Mouse (Mus musculus) liver, embryonic 16.5 days (tissue): ENCODE measurements around the gene Zc3h12c. TPM values are rescaled to one million over a fixed set of nuclear protein-coding genes. Genes with fewer than 3 reads are reported as not detected.
A peak's percentile ranks its signal among the peaks of the same experiment; 100 is the strongest.
"Not testable (repeated sequence)": the region's sequence is repeated elsewhere in the genome, so short reads cannot be mapped to it uniquely, and the experiment has no call there.

Experiments used
- ATAC-seq: fragments of 200-750 bp; cut with Nextera tagmentation; 2 replicates; pipeline ENCODE4 v1.8.0; 2017; ENCODE audit warnings: low read depth, mild to moderate bottlenecking, moderate number of reproducible peaks, moderate library complexity
- H3K27ac ChIP-seq: fragments of 300-500 bp; sonication (generic); 2 replicates; pipeline ENCODE4 v1.5.1; 2014; ENCODE audit warnings: mild to moderate bottlenecking, low read length
- H3K27me3 ChIP-seq: fragments of 300-500 bp; sonication (generic); 2 replicates; pipeline ENCODE4 v1.6.1; 2014; ENCODE audit warnings: low read depth, low read length, mixed read lengths; ENCODE audit not compliant: control insufficient read depth, insufficient read depth
- H3K36me3 ChIP-seq: fragments of 300-500 bp; sonication (generic); 2 replicates; pipeline ENCODE4 v1.6.1; 2014; ENCODE audit warnings: mild to moderate bottlenecking; ENCODE audit not compliant: control insufficient read depth, insufficient read depth
- H3K4me1 ChIP-seq: fragments of 300-500 bp; sonication (generic); 2 replicates; pipeline ENCODE4 v1.6.1; 2014; ENCODE audit warnings: low read depth, low read length, mixed read lengths; ENCODE audit not compliant: control insufficient read depth
- H3K4me2 ChIP-seq: fragments of 300-500 bp; sonication (generic); 2 replicates; pipeline ENCODE4 v1.6.1; 2014; ENCODE audit warnings: low read depth, low read length, mixed read lengths
- H3K4me3 ChIP-seq: fragments of 300-500 bp; sonication (generic); 2 replicates; pipeline ENCODE4 v1.5.1; 2014; ENCODE audit warnings: low read depth, mild to moderate bottlenecking, low read length
- H3K9ac ChIP-seq: fragments of 300-500 bp; sonication (generic); 2 replicates; pipeline ENCODE4 v1.6.1; 2014; ENCODE audit warnings: low read depth, low read length
- H3K9me3 ChIP-seq: fragments of 300-500 bp; sonication (generic); replicated peaks from 2 replicates; pipeline ENCODE4 v1.6.1; 2016; ENCODE audit warnings: low read length; ENCODE audit not compliant: control insufficient read depth
- WGBS: fragments of 180-500 bp; shearing (Covaris S2); extraction: QIAGEN DNeasy Blood & Tissue Kit; methylation state at CpG from one replicate; pipeline ENCODE4 v1.1.7; 2014; ENCODE audit not compliant: insufficient replicate concordance; 5-methylcytosine and 5-hydroxymethylcytosine counted together
- polyA plus RNA-seq: library from polyadenylated mRNA; unstranded; fragments of >200 nt; fragmentation: Nextera tagmentation; extraction: Ambion mirVana; gene quantifications from 2 replicates; pipeline ENCODE4 v1.2.1, GENCODE M21; 2015

The Zc3h12c gene
- polyA plus RNA-seq, 1 experiment from 2014 or later: 0.44 TPM

- no peak overlapping the region for H3K9ac ChIP-seq
- H3K27ac ChIP-seq: no peak overlapping the region
- no peaks in the 10 kb centered on the region for H3K4me1 ChIP-seq
- H3K4me2 ChIP-seq: no peak overlapping the region
- WGBS: 77% methylated on average over 9 of the region's 9 CpGs
- H3K4me3 ChIP-seq: no peak overlapping the region
- ATAC-seq: peak; percentile 21; the same call in 1 of the 2 replicates
- peaks cover 19% of the 10 kb centered on the region for H3K36me3 ChIP-seq
- H3K27me3 ChIP-seq: no peaks in the 10 kb centered on the region
- no peaks in the 10 kb centered on the region for H3K9me3 ChIP-seq
These were observed 76.6 kb downstream of the Zc3h12c start for GRCm38 (mm10) chr9:52091752-52092151.

- ATAC-seq: no peak
- 78% methylated on average over 4 of the region's 4 CpGs for WGBS
- no peak overlapping the region for H3K4me3 ChIP-seq
- H3K27me3 ChIP-seq: no peaks in the 10 kb centered on the region
- no peak overlapping the region for H3K27ac ChIP-seq
- peaks cover 42% of the 10 kb centered on the region for H3K36me3 ChIP-seq
- H3K9me3 ChIP-seq: no peaks in the 10 kb centered on the region
- no peak overlapping the region for H3K4me2 ChIP-seq
- no peak overlapping the region for H3K9ac ChIP-seq
- H3K4me1 ChIP-seq: no peaks in the 10 kb centered on the region
These were observed 86.0 kb downstream of the Zc3h12c start for GRCm38 (mm10) chr9:52082414-52082813.

DNA sequence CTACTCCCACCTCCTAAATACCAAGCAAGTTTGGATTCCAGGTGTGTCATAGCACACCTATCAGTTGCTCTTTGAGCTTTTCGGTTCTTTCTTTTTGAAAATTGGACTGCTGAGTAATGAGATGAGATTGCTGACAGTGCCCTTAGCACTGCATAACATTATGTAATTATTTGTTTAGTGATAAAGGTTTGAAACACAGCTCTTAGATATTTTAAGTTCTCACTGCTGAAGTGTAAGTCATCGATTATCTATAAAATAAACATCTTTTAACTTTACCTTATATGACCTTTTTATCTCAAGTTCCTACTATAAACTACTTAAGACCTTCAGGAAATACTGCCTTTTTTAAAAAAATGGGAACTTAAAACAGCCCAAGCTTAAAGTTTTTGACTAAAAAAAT lies 86.4 kb downstream of the Zc3h12c start:
- Histone ChIP-seq H3K4me3 (no peak overlapping the region), H3K27ac (no peak overlapping the region), H3K9me3 (no peaks in the 10 kb centered on the region), H3K9ac (no peak overlapping the region), H3K27me3 (no peaks in the 10 kb centered on the region), H3K4me2 (no peak overlapping the region), H3K4me1 (no peaks in the 10 kb centered on the region), H3K36me3 (peaks cover 37% of the 10 kb centered on the region)
- ATAC-seq: no peak
- WGBS: 71% methylated on average over 2 of the region's 2 CpGs

GRCm38 (mm10) chr9:52077692-52078091 lies 90.7 kb downstream of the Zc3h12c start:
- no peak overlapping the region for H3K9ac ChIP-seq
- no peak overlapping the region for H3K4me2 ChIP-seq
- H3K4me1 ChIP-seq: no peaks in the 10 kb centered on the region
- H3K27ac ChIP-seq: no peak overlapping the region
- WGBS: 62% methylated on average over 1 of the region's 1 CpGs
- no peaks in the 10 kb centered on the region for H3K27me3 ChIP-seq
- no peak overlapping the region for H3K4me3 ChIP-seq
- ATAC-seq: no peak
- H3K36me3 ChIP-seq: peaks cover 45% of the 10 kb centered on the region
- no peaks in the 10 kb centered on the region for H3K9me3 ChIP-seq

- H3K4me2 ChIP-seq: no peak overlapping the region
- peaks cover 47% of the 10 kb centered on the region for H3K36me3 ChIP-seq
- H3K4me1 ChIP-seq: no peaks in the 10 kb centered on the region
- 73% methylated on average over 2 of the region's 2 CpGs for WGBS
- no peak overlapping the region for H3K4me3 ChIP-seq
- H3K9me3 ChIP-seq: no peaks in the 10 kb centered on the region
- no peak for ATAC-seq
- no peak overlapping the region for H3K27ac ChIP-seq
- H3K27me3 ChIP-seq: no peaks in the 10 kb centered on the region
- H3K9ac ChIP-seq: no peak overlapping the region
These were observed 92.3 kb downstream of the Zc3h12c start for GRCm38 (mm10) chr9:52076089-52076488.

DNA sequence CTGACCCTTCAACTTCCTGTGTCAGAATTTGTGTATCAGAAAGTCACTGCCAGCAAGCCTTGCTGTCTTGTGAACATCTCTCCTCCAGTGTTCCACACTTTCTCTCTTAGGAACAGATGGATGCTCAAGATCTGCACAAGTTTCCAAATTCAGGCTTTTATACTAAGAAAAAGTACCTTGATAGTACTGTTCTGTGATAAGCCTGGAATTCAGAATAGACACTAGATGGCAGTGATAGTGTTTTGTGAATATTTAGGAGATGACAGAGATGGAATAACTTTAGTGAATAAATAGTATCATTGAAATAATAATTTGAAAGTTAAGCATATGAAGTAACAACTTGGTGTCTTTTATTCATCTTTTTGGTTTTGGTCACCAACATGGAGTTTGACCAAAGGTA lies 96.2 kb downstream of the Zc3h12c start:
- no peaks in the 10 kb centered on the region for H3K4me1 ChIP-seq
- no peak overlapping the region for H3K9ac ChIP-seq
- no peak for ATAC-seq
- H3K27ac ChIP-seq: no peak overlapping the region
- H3K9me3 ChIP-seq: no peaks in the 10 kb centered on the region
- H3K4me2 ChIP-seq: no peak overlapping the region
- no peak overlapping the region for H3K4me3 ChIP-seq
- H3K36me3 ChIP-seq: peaks cover 56% of the 10 kb centered on the region
- no peaks in the 10 kb centered on the region for H3K27me3 ChIP-seq

- not testable (repeated sequence) for H3K9ac ChIP-seq, H3K27ac ChIP-seq, H3K9me3 ChIP-seq, H3K4me1 ChIP-seq, H3K4me2 ChIP-seq, ATAC-seq, H3K27me3 ChIP-seq, H3K4me3 ChIP-seq
- H3K36me3 ChIP-seq: peaks cover 56% of the 10 kb centered on the region
These were observed 97.0 kb downstream of the Zc3h12c start for GRCm38 (mm10) chr9:52071352-52071751.

DNA sequence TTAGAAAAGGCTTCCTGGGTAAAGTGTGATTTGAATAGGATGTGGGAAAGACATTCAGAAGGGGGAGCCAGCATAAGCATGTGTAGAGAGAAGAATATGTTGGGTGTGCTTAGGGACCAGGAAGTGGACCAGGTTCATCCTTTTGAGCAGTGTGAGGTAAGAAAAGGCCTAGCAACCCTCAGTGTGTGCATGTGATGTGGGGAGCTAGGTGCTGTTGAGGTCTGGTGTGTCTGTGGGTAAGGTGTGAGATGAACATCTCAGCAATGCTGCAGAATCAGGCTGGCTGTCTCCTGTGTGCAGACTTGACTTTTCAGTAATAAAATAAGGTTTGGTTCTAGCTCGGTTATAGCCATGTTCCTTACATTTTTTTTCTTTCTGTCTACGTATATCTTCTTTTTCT lies 98.3 kb downstream of the Zc3h12c start:
- 88% methylated on average over 2 of the region's 2 CpGs for WGBS
- no peak overlapping the region for H3K4me3 ChIP-seq
- H3K36me3 ChIP-seq: peaks cover 59% of the 10 kb centered on the region
- no peaks in the 10 kb centered on the region for H3K27me3 ChIP-seq
- ATAC-seq: no peak
- no peaks in the 10 kb centered on the region for H3K4me1 ChIP-seq
- no peak overlapping the region for H3K9ac ChIP-seq
- no peaks in the 10 kb centered on the region for H3K9me3 ChIP-seq
- H3K27ac ChIP-seq: no peak overlapping the region
- H3K4me2 ChIP-seq: no peak overlapping the region
